Mouse (Mus musculus): Measurements from ENCODE around the gene H1foo. TPM values are rescaled to one million over a fixed set of nuclear protein-coding genes. Genes with fewer than 3 reads are reported as not detected.

Gene H1foo
- polyA plus RNA-seq, 1 experiment from 2014 or later, result not detected

- H3K9me3 ChIP-seq, result no peaks in the 10 kb centered on the region
- no peak for DNase-seq (ENCODE audit: low spot score)
- H3K4me3 ChIP-seq, result peak overlapping the region; percentile 63
- H3K36me3 ChIP-seq, result peaks cover 10% of the 10 kb centered on the region; the same call in 1 of the 2 replicates
- H3K27me3 ChIP-seq (ENCODE audit: insufficient read depth, poor library complexity, severe bottlenecking), result peaks cover 48% of the 10 kb centered on the region
- H3K4me1 ChIP-seq, result peaks cover 84% of the 10 kb centered on the region
- WGBS, result 1% methylated on average over 86 of the region's 86 CpGs
- H3K27ac ChIP-seq, result peak overlapping the region; percentile 82
Observed at GRCm38 (mm10) chr6:115993463-115994145, 48.9 kb downstream of the H1foo start.

GRCm38 (mm10) chr6:115994146-115994876, 49.6 kb downstream of the H1foo start:
- H3K36me3 ChIP-seq, result peaks cover 10% of the 10 kb centered on the region; the same call in 1 of the 2 replicates
- no peaks in the 10 kb centered on the region for H3K9me3 ChIP-seq
- peaks cover 48% of the 10 kb centered on the region for H3K27me3 ChIP-seq (ENCODE audit: insufficient read depth, poor library complexity, severe bottlenecking)
- peaks cover 84% of the 10 kb centered on the region for H3K4me1 ChIP-seq
- H3K4me3 ChIP-seq, result peak overlapping the region; percentile 63
- WGBS, result 5% methylated on average over 93 of the region's 93 CpGs
- DNase-seq (ENCODE audit: low spot score), result no peak
- peak overlapping the region; percentile 82 for H3K27ac ChIP-seq

- DNase-seq (ENCODE audit: low spot score), result peak; percentile 95
- Histone ChIP-seq H3K9me3 (no peaks in the 10 kb centered on the region), H3K36me3 (peaks cover 10% of the 10 kb centered on the region; the same call in 1 of the 2 replicates), H3K27ac (peak within 1 kb of the TSS; percentile 82), H3K4me1 (peaks cover 85% of the 10 kb centered on the region), H3K4me3 (peak within 1 kb of the TSS; percentile 63), H3K27me3 (ENCODE audit: insufficient read depth, poor library complexity, severe bottlenecking) (peaks cover 48% of the 10 kb centered on the region)
- 2% methylated on average over 46 of the region's 51 CpGs for WGBS
Observed at GRCm38 (mm10) chr6:115994877-115995520, 50.3 kb downstream of the H1foo start, which contains the start of gene Plxnd1. TSS of gene Plxnd1 (minus strand) at chr6:115995005.

- H3K27ac ChIP-seq, result peak overlapping the region; percentile 82
- DNase-seq (ENCODE audit: low spot score), result no peak
- H3K4me3 ChIP-seq, result peak overlapping the region; percentile 63
- peaks cover 8% of the 10 kb centered on the region; the same call in 1 of the 2 replicates for H3K36me3 ChIP-seq
- WGBS, result 52% methylated on average over 4 of the region's 4 CpGs
- H3K9me3 ChIP-seq, result no peaks in the 10 kb centered on the region
- peaks cover 83% of the 10 kb centered on the region for H3K4me1 ChIP-seq
- H3K27me3 ChIP-seq (ENCODE audit: insufficient read depth, poor library complexity, severe bottlenecking), result peaks cover 44% of the 10 kb centered on the region
Observed at GRCm38 (mm10) chr6:115995531-115995941, 50.8 kb downstream of the H1foo start.

GRCm38 (mm10) chr6:115996171-115996851, 51.6 kb downstream of the H1foo start:
- Histone ChIP-seq H3K27ac (peak overlapping the region; percentile 82), H3K27me3 (ENCODE audit: insufficient read depth, poor library complexity, severe bottlenecking) (peaks cover 36% of the 10 kb centered on the region), H3K4me3 (0 out of 2 replicates have a peak overlapping the region, but pooled peaks have one; percentile 63), H3K9me3 (no peaks in the 10 kb centered on the region), H3K36me3 (0 out of 2 replicates have a peak, but pooled peaks cover 6% of the 10 kb centered on the region), H3K4me1 (peaks cover 75% of the 10 kb centered on the region)
- WGBS, result 28% methylated on average over 6 of the region's 6 CpGs
- DNase-seq (ENCODE audit: low spot score), result no peak

- no peak for DNase-seq (ENCODE audit: low spot score)
- 26% methylated on average over 3 of the region's 3 CpGs for WGBS
- peaks cover 74% of the 10 kb centered on the region for H3K4me1 ChIP-seq
Observed at GRCm38 (mm10) chr6:115997726-115998311, 53.1 kb downstream of the H1foo start.

DNA sequence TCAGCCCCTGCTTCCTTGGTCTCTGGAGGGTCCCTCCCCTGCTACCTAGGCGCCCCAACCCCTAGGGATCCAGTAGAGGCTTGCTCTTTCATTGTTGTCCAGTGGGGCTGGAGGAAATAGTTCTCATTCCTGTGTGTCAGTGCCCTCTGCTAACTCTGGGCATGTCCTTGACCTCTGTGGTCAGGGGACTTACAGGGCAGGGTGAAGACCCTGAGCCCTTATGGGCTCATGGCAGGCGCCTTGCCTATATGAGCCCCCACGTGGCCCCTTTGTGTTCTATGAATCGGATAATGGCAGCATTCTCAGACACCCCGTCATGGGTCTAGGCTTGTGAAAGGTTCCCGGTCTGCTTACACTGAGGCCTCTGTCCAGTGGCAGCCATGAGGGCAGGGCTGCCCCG, 54.0 kb downstream of the H1foo start:
- peaks cover 72% of the 10 kb centered on the region for H3K4me1 ChIP-seq

More at GRCm38 (mm10) chr6:115997726-115998311, 53.1 kb downstream of the H1foo start:
- Histone ChIP-seq H3K27me3 (ENCODE audit: insufficient read depth, poor library complexity, severe bottlenecking) (peaks cover 21% of the 10 kb centered on the region), H3K9me3 (no peaks in the 10 kb centered on the region), H3K27ac (peak overlapping the region; percentile 82), H3K4me3 (no peak overlapping the region), H3K36me3 (0 out of 2 replicates have a peak, but pooled peaks cover 5% of the 10 kb centered on the region)

GRCm38 (mm10) chr6:115999227-115999626, 54.5 kb downstream of the H1foo start:
- H3K4me1 ChIP-seq, result peaks cover 72% of the 10 kb centered on the region
- no peak overlapping the region for H3K4me3 ChIP-seq
- H3K27me3 ChIP-seq (ENCODE audit: insufficient read depth, poor library complexity, severe bottlenecking), result peaks cover 7% of the 10 kb centered on the region; the same call in 1 of the 2 replicates
- no peaks in the 10 kb centered on the region for H3K9me3 ChIP-seq
- no peaks in the 10 kb centered on the region for H3K36me3 ChIP-seq
- 80% methylated on average over 2 of the region's 2 CpGs for WGBS
- H3K27ac ChIP-seq, result peak overlapping the region; percentile 82
- DNase-seq (ENCODE audit: low spot score), result no peak

More for the DNA sequence above, 54.0 kb downstream of the H1foo start:
- no peak overlapping the region for H3K4me3 ChIP-seq
- peaks cover 11% of the 10 kb centered on the region; the same call in 1 of the 2 replicates for H3K27me3 ChIP-seq (ENCODE audit: insufficient read depth, poor library complexity, severe bottlenecking)
- peak overlapping the region; percentile 82 for H3K27ac ChIP-seq
- H3K36me3 ChIP-seq, result no peaks in the 10 kb centered on the region
- WGBS, result 79% methylated on average over 7 of the region's 7 CpGs
- no peak for DNase-seq (ENCODE audit: low spot score)
- no peaks in the 10 kb centered on the region for H3K9me3 ChIP-seq

Other genes starting within 250 kb of the H1foo start
- 2.8 and 3.3 TPM in 2 replicates for gene Tmem40, start 182.5 kb upstream of the H1foo start, polyA plus RNA-seq (2016; fragmentation: Nextera tagmentation; extraction: Ambion mirVana)
- gene Cand2, start 170.4 kb upstream of the H1foo start, polyA plus RNA-seq (2016; fragmentation: Nextera tagmentation; extraction: Ambion mirVana), result 60.0 and 73.9 TPM in 2 replicates
- gene Rpl32, start 136.2 kb upstream of the H1foo start, polyA plus RNA-seq (2016; fragmentation: Nextera tagmentation; extraction: Ambion mirVana), result 1,266 and 1,290 TPM in 2 replicates
- 0.46 and 0.74 TPM in 2 replicates for gene Efcab12, start 106.5 kb upstream of the H1foo start, polyA plus RNA-seq (2016; fragmentation: Nextera tagmentation; extraction: Ambion mirVana)
- gene Mbd4, start 91.6 kb upstream of the H1foo start, polyA plus RNA-seq (2016; fragmentation: Nextera tagmentation; extraction: Ambion mirVana), result 15.2 and 22.4 TPM in 2 replicates
- 27.0 and 31.3 TPM in 2 replicates for gene Ift122, start 91.5 kb upstream of the H1foo start, polyA plus RNA-seq (2016; fragmentation: Nextera tagmentation; extraction: Ambion mirVana)
- gene Rho, start 13.2 kb upstream of the H1foo start, polyA plus RNA-seq (2016; fragmentation: Nextera tagmentation; extraction: Ambion mirVana), result 0.28 TPM in 1 of 2 replicates, not detected in the other
- 42.9 and 61.7 TPM in 2 replicates for gene Plxnd1, start 50.1 kb downstream of the H1foo start, polyA plus RNA-seq (2016; fragmentation: Nextera tagmentation; extraction: Ambion mirVana)
- 10.9 and 11.9 TPM in 2 replicates for gene Tmcc1, start 248.5 kb downstream of the H1foo start, polyA plus RNA-seq (2016; fragmentation: Nextera tagmentation; extraction: Ambion mirVana)

Data from heart, embryonic 10.5 days (tissue).